Mouse (Mus musculus) heart, adult 2 months (tissue): Measurements from ENCODE around the gene Rnd2.

Source experiments
- CTCF ChIP-seq: fragments of 200-600 bp; IDR thresholded peaks from 2 replicates; pipeline ENCODE4 v1.8.1; 2022; ENCODE audit warnings: antibody characterized with exemption, mild to moderate bottlenecking, moderate library complexity
- POLR2A ChIP-seq: fragments of 200-500 bp; IDR thresholded peaks from 2 replicates; pipeline ENCODE4 v1.6.1; 2011; ENCODE audit warnings: mild to moderate bottlenecking, low read depth, low read length, control low read depth; ENCODE audit not compliant: insufficient read depth

DNA sequence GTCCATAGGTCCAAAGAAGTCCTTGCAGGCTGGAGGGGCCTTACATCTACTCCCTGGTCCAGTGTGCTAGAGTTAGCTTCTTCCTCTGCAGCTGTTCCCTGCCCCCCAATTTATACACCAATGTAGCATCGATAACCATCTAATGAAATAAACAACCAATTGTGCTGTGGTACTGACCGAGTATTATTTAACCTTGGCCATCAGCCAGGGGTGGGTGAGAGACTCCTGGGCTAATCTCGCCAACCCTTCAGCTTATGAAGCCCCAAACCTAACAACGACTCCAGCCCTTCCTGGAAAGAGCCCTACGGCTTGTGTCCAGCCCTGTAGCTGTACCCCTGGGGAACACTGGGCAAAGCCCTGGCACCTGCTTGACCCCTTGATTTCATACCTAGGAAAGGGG, 9.5 kb downstream of the Rnd2 start:
- TF ChIP-seq CTCF, result no peak
- no peak for TF ChIP-seq POLR2A
